Mouse (Mus musculus): Measurements from ENCODE around the gene Tnni1. TPM values are rescaled to one million over a fixed set of nuclear protein-coding genes. Genes with fewer than 3 reads are reported as not detected.
A peak's percentile ranks its signal among the peaks of the same experiment; 100 is the strongest.

The Tnni1 gene
- total RNA-seq, 2 experiments from 2014 or later: 2.9 to 3.2 TPM

DNA sequence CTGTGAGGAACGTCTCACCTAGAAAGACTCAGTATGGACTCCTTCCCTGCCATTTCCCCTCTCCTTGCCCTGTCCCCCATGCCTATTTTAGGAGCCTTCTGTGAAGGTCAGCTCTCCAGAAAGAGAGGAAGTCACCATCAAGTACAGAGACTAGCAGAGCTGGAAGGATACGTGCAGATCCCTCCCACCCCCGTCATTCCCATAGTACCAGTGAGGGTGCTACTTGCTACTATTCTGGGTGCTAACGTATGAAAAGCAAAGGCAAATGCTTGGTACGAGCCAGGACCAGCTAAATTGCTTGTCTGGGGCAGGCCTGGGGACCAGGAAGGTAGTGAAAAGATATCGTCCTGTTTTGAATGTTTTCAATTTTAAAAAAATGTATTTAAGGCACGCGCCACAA, 21.9 kb upstream of the Tnni1 start:
- no peak overlapping the region for H3K4me3 ChIP-seq
- no peak for TF ChIP-seq CTCF (conservative IDR thresholded peaks at IDR 0.05)
- H3K27ac ChIP-seq: no peak overlapping the region
- DNase-seq (ENCODE audit: low spot score in 2 of 2): no peak

- no peak overlapping the region for H3K27ac ChIP-seq
- DNase-seq (ENCODE audit: low spot score in 2 of 2): no peak
- no peak for TF ChIP-seq CTCF (conservative IDR thresholded peaks at IDR 0.05)
- H3K4me3 ChIP-seq: no peak overlapping the region
Measured at GRCm38 (mm10) chr1:135759685-135760084, 19.5 kb upstream of the Tnni1 start.

DNA sequence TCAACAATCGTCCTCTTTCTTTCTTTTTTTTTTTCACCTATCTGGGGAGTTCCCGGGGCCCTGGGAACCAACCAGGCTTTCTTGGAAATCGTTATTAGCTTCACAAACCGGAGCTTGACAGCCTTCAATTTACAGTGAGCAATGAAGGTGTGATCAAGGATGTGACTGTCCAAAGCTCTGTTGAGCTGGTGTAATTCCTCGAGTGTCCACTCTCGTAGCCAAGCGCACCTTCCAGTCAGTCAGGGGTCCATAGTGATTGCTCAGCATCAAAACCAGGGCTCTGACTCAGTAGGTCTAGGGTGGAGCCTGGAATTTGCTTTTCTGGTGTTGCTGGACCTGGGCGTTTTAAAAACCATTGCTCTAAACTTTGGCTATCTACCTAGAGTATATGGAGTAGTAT, 19.0 kb upstream of the Tnni1 start:
- Histone ChIP-seq H3K27ac (no peak overlapping the region), H3K4me3 (no peak overlapping the region)
- TF ChIP-seq CTCF (conservative IDR thresholded peaks at IDR 0.05): no peak
- no peak for DNase-seq (ENCODE audit: low spot score in 2 of 2)

DNA sequence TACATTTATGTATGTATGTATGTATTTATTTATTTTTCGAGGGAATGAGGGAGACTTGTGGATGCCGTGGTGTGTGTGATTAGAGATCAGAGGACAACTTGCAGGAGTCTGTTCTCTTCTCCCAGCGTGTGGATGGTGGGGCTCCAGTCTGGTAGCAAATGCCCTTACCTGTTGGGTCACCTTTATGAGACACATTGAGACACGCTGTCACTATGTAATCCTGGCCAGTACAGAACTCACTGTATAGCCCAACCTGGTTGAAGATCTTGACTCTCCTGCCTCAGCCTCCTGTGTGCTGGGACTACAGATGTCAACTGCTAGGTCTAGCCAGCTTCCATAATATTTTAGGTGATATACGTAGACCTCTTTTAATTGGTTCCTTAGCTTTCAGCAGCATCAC, 17.5 kb upstream of the Tnni1 start:
- no peak for TF ChIP-seq CTCF (conservative IDR thresholded peaks at IDR 0.05)
- no peak for DNase-seq (ENCODE audit: low spot score in 2 of 2)
- Histone ChIP-seq H3K4me3 (no peak overlapping the region), H3K27ac (no peak overlapping the region)

DNA sequence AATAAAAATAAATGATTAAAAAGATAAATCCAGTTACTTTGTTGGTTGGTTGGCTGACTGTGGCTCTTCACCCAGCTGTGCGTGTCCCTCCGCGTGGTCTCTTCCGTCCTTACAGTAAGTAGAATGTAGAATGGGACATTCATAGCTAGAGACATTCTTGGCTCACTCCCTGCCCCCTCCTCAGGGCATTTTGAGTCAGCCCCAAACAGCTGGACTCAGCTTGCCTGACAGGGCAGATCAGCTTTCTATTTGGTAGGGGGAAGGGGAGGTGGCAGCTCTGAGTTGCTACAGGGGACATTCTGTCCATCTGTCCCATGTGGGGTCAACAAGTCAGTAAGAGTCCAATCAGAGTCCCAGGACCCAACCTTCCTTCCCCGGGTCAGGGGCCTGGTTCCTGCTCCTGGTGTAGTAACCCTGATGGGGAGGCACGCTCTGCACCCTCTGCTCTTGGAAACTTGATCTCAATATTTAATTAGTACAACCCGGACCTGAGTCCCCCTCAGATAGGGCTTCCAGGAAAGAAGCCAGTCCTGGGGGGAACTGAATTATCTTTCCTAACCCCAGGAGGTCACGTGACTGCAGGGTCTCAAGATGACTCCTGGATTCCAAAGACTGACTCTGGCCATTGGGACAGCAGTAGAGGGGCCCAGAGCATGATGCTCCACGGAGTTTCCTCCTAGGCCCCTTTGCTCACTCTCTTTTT, 15.6 kb upstream of the Tnni1 start:
- no peak for TF ChIP-seq CTCF (conservative IDR thresholded peaks at IDR 0.05)
- no peak overlapping the region for H3K27ac ChIP-seq
- DNase-seq (ENCODE audit: low spot score in 2 of 2): no peak
- no peak overlapping the region for H3K4me3 ChIP-seq

DNA sequence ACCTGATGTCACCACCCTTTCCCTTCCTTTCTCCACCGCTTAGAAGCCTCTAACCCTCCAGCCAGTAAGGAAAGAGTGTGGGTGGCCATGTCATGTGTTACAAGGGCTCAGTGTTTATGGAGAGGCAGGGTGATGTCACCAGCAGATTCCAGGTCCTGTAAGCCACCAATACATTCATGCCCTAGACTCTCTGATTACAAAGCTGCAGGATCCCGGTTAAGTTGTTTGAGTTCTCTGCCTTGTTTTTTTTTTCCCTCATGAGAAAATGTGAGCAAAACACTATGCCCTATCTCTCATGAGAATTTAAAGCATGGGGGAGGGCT, 15.1 kb upstream of the Tnni1 start:
- Histone ChIP-seq H3K27ac (peak overlapping the region; percentile 19; the same call in 1 of the 2 replicates), H3K4me3 (no peak overlapping the region)
- no peak for TF ChIP-seq CTCF (conservative IDR thresholded peaks at IDR 0.05)
- DNase-seq (ENCODE audit: low spot score in 2 of 2): no peak

DNA sequence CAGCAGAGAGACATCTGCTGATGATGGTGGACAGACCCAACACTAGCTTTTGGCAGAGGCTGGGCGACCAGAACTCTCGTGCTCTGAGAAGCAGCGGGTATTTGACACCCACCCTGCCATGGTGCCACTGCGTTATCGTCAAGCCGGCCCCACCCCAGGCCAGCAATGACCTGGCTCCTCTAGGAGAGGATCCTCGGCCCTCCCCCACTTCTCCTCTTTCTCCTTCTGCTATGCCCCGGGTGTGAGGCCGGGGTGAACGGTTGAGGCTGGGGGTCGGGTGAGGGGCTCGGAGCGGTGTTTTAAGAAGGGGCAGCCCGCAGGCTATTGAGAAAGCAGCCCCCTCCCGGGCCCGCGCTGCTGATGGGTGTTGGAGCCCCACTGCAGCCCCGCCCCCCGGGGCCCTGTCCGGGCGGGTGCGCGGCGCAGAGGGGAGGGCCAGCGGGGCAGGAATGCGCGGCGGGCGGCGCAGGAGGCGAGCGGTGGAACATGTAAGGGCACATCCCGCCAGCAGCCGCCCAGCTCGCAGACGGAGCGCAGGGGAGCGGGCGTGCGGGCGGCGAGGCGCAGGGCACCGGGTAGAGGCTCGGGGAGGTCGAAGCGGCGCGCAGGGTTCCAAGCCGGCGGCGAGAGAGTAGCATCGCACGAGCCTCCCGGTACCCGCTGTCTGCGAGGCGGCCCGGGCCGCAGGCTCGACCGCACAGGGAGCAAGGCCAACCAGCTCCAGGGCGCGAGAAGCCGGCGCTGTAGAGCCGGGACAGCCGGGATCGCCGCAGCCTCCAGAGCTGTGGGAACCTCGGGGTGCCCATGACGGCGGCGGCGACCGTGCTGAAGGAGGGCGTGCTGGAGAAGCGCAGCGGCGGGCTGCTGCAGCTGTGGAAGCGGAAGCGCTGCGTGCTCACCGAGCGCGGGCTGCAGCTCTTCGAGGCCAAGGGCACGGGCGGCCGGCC, 13.3 kb upstream of the Tnni1 start, which contains the start of gene Phlda3:
TSS of gene Phlda3 (plus strand) at position 475 of the 947 bp plus-strand sequence.
- peak in 1 of 2 experiments; percentile 48 for DNase-seq (ENCODE audit: low spot score in 2 of 2)
- Histone ChIP-seq H3K27ac (peak within 1 kb of the TSS; percentile 87), H3K4me3 (peak within 1 kb of the TSS; percentile 76)
- peak; percentile 28 for TF ChIP-seq CTCF (conservative IDR thresholded peaks at IDR 0.05)

GRCm38 (mm10) chr1:135766592-135767306, 12.5 kb upstream of the Tnni1 start:
- Histone ChIP-seq H3K4me3 (peak overlapping the region; percentile 76), H3K27ac (peak overlapping the region; percentile 87)
- DNase-seq (ENCODE audit: low spot score in 2 of 2): no peak
- TF ChIP-seq CTCF (conservative IDR thresholded peaks at IDR 0.05): no peak

GRCm38 (mm10) chr1:135767324-135767890, 11.8 kb upstream of the Tnni1 start:
- Histone ChIP-seq H3K4me3 (peak overlapping the region; percentile 76), H3K27ac (peak overlapping the region; percentile 87; the same call in 1 of the 2 replicates)
- DNase-seq (ENCODE audit: low spot score in 2 of 2): no peak
- no peak for TF ChIP-seq CTCF (conservative IDR thresholded peaks at IDR 0.05)

DNA sequence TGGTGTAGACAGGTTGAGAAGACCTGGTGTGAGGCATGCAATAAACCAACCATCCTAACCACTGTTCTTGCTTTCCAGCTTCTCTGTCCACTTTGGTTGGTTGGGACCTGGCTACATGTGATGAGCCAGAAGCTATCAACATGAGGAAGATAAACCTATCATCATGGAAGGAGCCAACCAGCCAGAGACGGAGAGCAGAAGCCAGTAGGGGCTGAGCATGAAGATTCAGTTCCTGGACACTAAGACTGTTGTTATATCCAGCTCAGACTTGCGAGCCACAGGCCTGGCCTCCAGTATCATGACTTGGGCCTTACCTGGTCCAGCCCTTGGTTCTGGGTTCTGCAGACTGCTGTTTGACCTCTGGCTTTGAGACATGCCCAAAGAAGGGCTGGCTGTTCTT, 10.8 kb upstream of the Tnni1 start:
- DNase-seq (ENCODE audit: low spot score in 2 of 2): no peak

DNA sequence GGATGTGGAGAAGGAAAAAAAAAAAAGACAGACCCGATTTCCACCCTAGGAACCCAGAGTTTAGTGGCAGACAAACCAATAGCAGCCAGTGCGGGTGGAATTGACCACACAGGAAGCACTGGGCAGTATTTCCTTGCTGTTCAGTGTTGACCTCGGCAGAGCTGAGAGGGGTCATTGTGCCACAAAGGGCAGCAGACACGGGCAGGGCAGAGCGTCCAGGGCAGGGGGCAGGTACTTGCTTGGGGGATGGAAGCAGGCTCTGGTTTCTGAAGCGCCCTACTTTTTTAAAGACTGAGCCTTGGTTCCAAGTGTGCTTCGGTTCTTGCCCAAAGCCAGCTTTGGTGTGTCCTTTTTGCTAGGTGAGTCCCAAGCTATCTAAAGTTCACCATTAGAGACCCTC, 9.0 kb upstream of the Tnni1 start:
- Histone ChIP-seq H3K4me3 (no peak overlapping the region), H3K27ac (peak overlapping the region; percentile 3; the same call in 1 of the 2 replicates)
- DNase-seq (ENCODE audit: low spot score in 2 of 2): no peak
- TF ChIP-seq CTCF (conservative IDR thresholded peaks at IDR 0.05): no peak

More for the DNA sequence above, 10.8 kb upstream of the Tnni1 start:
- no peak for TF ChIP-seq CTCF (conservative IDR thresholded peaks at IDR 0.05)
- no peak overlapping the region for H3K4me3 ChIP-seq
- no peak overlapping the region for H3K27ac ChIP-seq

DNA sequence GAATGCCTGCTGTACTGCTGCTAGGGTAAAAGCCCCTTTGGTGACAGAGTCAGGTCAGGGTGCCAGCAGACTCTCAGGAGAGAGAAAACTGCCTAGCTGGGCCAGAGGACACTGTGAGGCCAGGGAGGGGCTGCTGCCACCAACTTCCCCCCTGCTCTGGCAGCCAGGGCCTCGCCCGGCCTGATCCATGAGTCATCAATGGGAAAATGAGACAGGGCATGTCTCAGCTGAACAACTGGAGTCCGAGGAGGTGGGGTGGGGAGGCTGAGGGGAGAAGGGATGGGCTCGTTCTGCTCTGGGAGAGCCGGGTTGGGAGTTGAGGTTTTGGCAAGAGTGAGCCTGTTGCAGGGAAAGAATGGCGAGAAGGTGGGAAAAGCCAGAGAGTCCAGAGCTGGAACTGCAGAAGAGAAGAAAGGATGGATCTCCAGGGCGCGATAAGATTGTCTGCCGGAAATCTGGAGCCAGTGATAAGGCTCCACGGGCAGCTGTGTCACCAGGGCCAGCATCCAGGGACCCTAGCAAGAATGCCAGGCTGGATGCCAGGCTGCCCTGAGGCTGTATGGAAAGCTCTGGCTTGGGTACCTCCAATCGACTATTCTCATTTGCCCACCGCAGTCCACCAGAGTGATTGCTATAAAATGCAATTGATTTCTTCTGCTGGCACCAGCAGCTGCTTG, 8.2 kb upstream of the Tnni1 start:
- Histone ChIP-seq H3K4me3 (no peak overlapping the region), H3K27ac (no peak overlapping the region; the same call in 1 of the 2 replicates)
- DNase-seq (ENCODE audit: low spot score in 2 of 2): no peak
- TF ChIP-seq CTCF (conservative IDR thresholded peaks at IDR 0.05): no peak

All from layer of hippocampus, adult 2 months (tissue).